Mouse (Mus musculus): ENCODE data around the gene Ppia. TPM values are rescaled to one million over a fixed set of nuclear protein-coding genes. Genes with fewer than 3 reads are reported as not detected.
"Not testable (repeated sequence)": the region's sequence is repeated elsewhere in the genome, so short reads cannot be mapped to it uniquely, and the experiment has no call there.

The Ppia gene
- total RNA-seq (2021), result 100 to 1,000 TPM; 197 to 277 TPM
- long read RNA-seq, experiment 1, transcript Ppia-202 (5 exons, 1,170 nt), result major isoform, 281 of 291 reads
- long read RNA-seq, experiment 1, partial matches to known transcripts, result 10 of 291 reads
- long read RNA-seq, experiment 1, other reads (novel, unspliced or antisense), result 0 of 291 reads
- long read RNA-seq, experiment 2, transcript Ppia-202 (5 exons, 1,170 nt), result major isoform, 247 of 253 reads
- long read RNA-seq, experiment 2, partial matches to known transcripts, result 2 of 253 reads
- long read RNA-seq, experiment 2, other reads (novel, unspliced or antisense), result 3 of 253 reads

GRCm38 (mm10) chr11:6414751-6415550, at the start of gene Ppia:
Ppia (plus strand) TSS chr11:6415443.
- DNase-seq, result no peak

GRCm38 (mm10) chr11:6365885-6366284, 49.4 kb upstream of the Ppia start:
- DNase-seq, result peak; percentile 71

GRCm38 (mm10) chr11:6366434-6366833, 48.8 kb upstream of the Ppia start:
- no peak for DNase-seq

- DNase-seq, result no peak
These were observed 48.1 kb upstream of the Ppia start for GRCm38 (mm10) chr11:6367156-6367555.

- not testable (repeated sequence) for DNase-seq
These were observed 47.3 kb upstream of the Ppia start for GRCm38 (mm10) chr11:6367986-6368385.

- DNase-seq, result no peak
These were observed 43.7 kb upstream of the Ppia start for GRCm38 (mm10) chr11:6371376-6372155.

- DNase-seq, result no peak
These were observed 42.5 kb upstream of the Ppia start for GRCm38 (mm10) chr11:6372784-6373183.

- DNase-seq, result no peak
These were observed 34.3 kb upstream of the Ppia start for GRCm38 (mm10) chr11:6380916-6381315.

GRCm38 (mm10) chr11:6388126-6388725, 27.0 kb upstream of the Ppia start:
- no peak for DNase-seq

- peak; percentile 95 for DNase-seq
These were observed 26.4 kb upstream of the Ppia start, which contains the start of gene Zmiz2 for GRCm38 (mm10) chr11:6388726-6389413. Zmiz2 (plus strand) TSS chr11:6389074.

GRCm38 (mm10) chr11:6389483-6389921, 25.7 kb upstream of the Ppia start:
- DNase-seq, result no peak

- no peak for DNase-seq
These were observed 24.7 kb upstream of the Ppia start for GRCm38 (mm10) chr11:6390376-6391053.

GRCm38 (mm10) chr11:6391516-6392276, 23.5 kb upstream of the Ppia start:
- DNase-seq, result no peak

- no peak for DNase-seq
These were observed 22.4 kb upstream of the Ppia start for GRCm38 (mm10) chr11:6392857-6393256.

- DNase-seq, result peak; percentile 58
These were observed 21.4 kb upstream of the Ppia start for GRCm38 (mm10) chr11:6393866-6394265.

GRCm38 (mm10) chr11:6395565-6395964, 19.7 kb upstream of the Ppia start:
- no peak for DNase-seq

GRCm38 (mm10) chr11:6398141-6398540, 17.1 kb upstream of the Ppia start:
- no peak for DNase-seq

GRCm38 (mm10) chr11:6402515-6403510, 12.4 kb upstream of the Ppia start:
- DNase-seq, result peak; percentile 66
